Mouse (Mus musculus) retina, postnatal 1 day (tissue): ENCODE data around the gene Mta3.

Source experiments
- DNase-seq: peaks from one replicate; pipeline ENCODE4 v3.0.0-alpha.2; 2012

Mta3 gene

GRCm38 (mm10) chr17:83767064-83767463 lies 61.1 kb downstream of the Mta3 start:
- no peak for DNase-seq

GRCm38 (mm10) chr17:83768309-83768708 lies 62.3 kb downstream of the Mta3 start:
- DNase-seq: no peak

- no peak for DNase-seq
These were observed 64.4 kb downstream of the Mta3 start for GRCm38 (mm10) chr17:83770371-83770770.

GRCm38 (mm10) chr17:83770931-83771330 lies 65.0 kb downstream of the Mta3 start:
- no peak for DNase-seq

- no peak for DNase-seq
These were observed 66.1 kb downstream of the Mta3 start for GRCm38 (mm10) chr17:83772110-83772509.

GRCm38 (mm10) chr17:83772711-83773110 lies 66.7 kb downstream of the Mta3 start:
- DNase-seq: peak; percentile 43

GRCm38 (mm10) chr17:83776965-83777364 lies 71.0 kb downstream of the Mta3 start:
- DNase-seq: no peak

GRCm38 (mm10) chr17:83777462-83778051 lies 71.6 kb downstream of the Mta3 start:
- no peak for DNase-seq

- DNase-seq: peak; percentile 15
These were observed 74.3 kb downstream of the Mta3 start for GRCm38 (mm10) chr17:83780228-83780627.

- no peak for DNase-seq
These were observed 76.8 kb downstream of the Mta3 start for GRCm38 (mm10) chr17:83782740-83783139.

- DNase-seq: no peak
These were observed 80.5 kb downstream of the Mta3 start for GRCm38 (mm10) chr17:83786418-83786817.

- no peak for DNase-seq
These were observed 84.2 kb downstream of the Mta3 start for GRCm38 (mm10) chr17:83790158-83790557.

GRCm38 (mm10) chr17:83792388-83792787 lies 86.4 kb downstream of the Mta3 start:
- no peak for DNase-seq

- DNase-seq: no peak
These were observed 89.2 kb downstream of the Mta3 start for GRCm38 (mm10) chr17:83795121-83795520.

- DNase-seq: no peak
These were observed 93.6 kb downstream of the Mta3 start for GRCm38 (mm10) chr17:83799506-83800050.

GRCm38 (mm10) chr17:83803987-83804386 lies 98.0 kb downstream of the Mta3 start:
- no peak for DNase-seq

GRCm38 (mm10) chr17:83805078-83805477 lies 99.1 kb downstream of the Mta3 start:
- DNase-seq: no peak

- no peak for DNase-seq
These were observed 101.4 kb downstream of the Mta3 start for GRCm38 (mm10) chr17:83807345-83807744.

- peak; percentile 78 for DNase-seq
These were observed 101.9 kb downstream of the Mta3 start for GRCm38 (mm10) chr17:83807778-83808398.

GRCm38 (mm10) chr17:83808476-83809098 lies 102.6 kb downstream of the Mta3 start:
- no peak for DNase-seq

- no peak for DNase-seq
These were observed 103.3 kb downstream of the Mta3 start for GRCm38 (mm10) chr17:83809197-83809829.

GRCm38 (mm10) chr17:83810285-83810684 lies 104.3 kb downstream of the Mta3 start:
- DNase-seq: no peak

GRCm38 (mm10) chr17:83812200-83812944 lies 106.4 kb downstream of the Mta3 start:
- no peak for DNase-seq
